Mouse (Mus musculus): ENCODE results near the gene Tubgcp2. TPM values are rescaled to one million over a fixed set of nuclear protein-coding genes. Genes with fewer than 3 reads are reported as not detected.

Gene Tubgcp2
- polyA plus RNA-seq (2012; rRNA removed; ENCODE audit: low replicate concordance) = 4.7 and 8.3 TPM in 2 replicates

GRCm38 (mm10) chr7:140036281-140037170 is at the start of gene Tubgcp2, which contains the start of gene Zfp511:
Gene Tubgcp2 (minus strand): TSS chr7:140036669.
Gene Zfp511 (plus strand): TSS chr7:140036391.

GRCm38 (mm10) chr7:140082242-140082678 is 45.8 kb upstream of the Tubgcp2 start, which contains the start of gene Caly:
Gene Caly (minus strand): TSS chr7:140082548.

GRCm38 (mm10) chr7:140048361-140049114 is 12.1 kb upstream of the Tubgcp2 start, which contains the start of gene Msx3:
Gene Msx3 (minus strand): TSS chr7:140049089.

GRCm38 (mm10) chr7:139992406-139992805 is 44.1 kb downstream of the Tubgcp2 start, which contains the start of gene Adam8:
Gene Adam8 (minus strand): TSS chr7:139992562.

GRCm38 (mm10) chr7:139978278-139978892 is 58.1 kb downstream of the Tubgcp2 start, which contains the start of gene 6430531B16Rik:
Gene 6430531B16Rik (minus strand): TSS chr7:139978755.

Other genes with a start within 250 kb of the Tubgcp2 start
- 0.12 TPM in 1 of 2 replicates, not detected in the other for gene Adgra1, start 202.5 kb downstream of the Tubgcp2 start, polyA plus RNA-seq (2012; rRNA removed; ENCODE audit: low replicate concordance)
- gene Kndc1, start 142.0 kb downstream of the Tubgcp2 start, polyA plus RNA-seq (2012; rRNA removed; ENCODE audit: low replicate concordance) = 0.09 and 0.26 TPM in 2 replicates
- 0.15 and 0.31 TPM in 2 replicates for gene Utf1, start 92.9 kb downstream of the Tubgcp2 start, polyA plus RNA-seq (2012; rRNA removed; ENCODE audit: low replicate concordance)
- not detected in 2 replicates for gene 6430531B16Rik, start 57.9 kb downstream of the Tubgcp2 start, polyA plus RNA-seq (2012; rRNA removed; ENCODE audit: low replicate concordance)
- 2.7 and 3.5 TPM in 2 replicates for gene Adam8, start 44.1 kb downstream of the Tubgcp2 start, polyA plus RNA-seq (2012; rRNA removed; ENCODE audit: low replicate concordance)
- 29.4 and 50.0 TPM in 2 replicates for gene Zfp511, start 278 bp downstream of the Tubgcp2 start, polyA plus RNA-seq (2012; rRNA removed; ENCODE audit: low replicate concordance)
- gene Msx3, start 12.4 kb upstream of the Tubgcp2 start, polyA plus RNA-seq (2012; rRNA removed; ENCODE audit: low replicate concordance) = 0.11 and 0.40 TPM in 2 replicates
- gene Caly, start 45.9 kb upstream of the Tubgcp2 start, polyA plus RNA-seq (2012; rRNA removed; ENCODE audit: low replicate concordance) = 1.7 and 2.3 TPM in 2 replicates
- 4,118 and 5,120 TPM in 2 replicates for gene Prap1, start 56.7 kb upstream of the Tubgcp2 start, polyA plus RNA-seq (2012; rRNA removed; ENCODE audit: low replicate concordance)
- gene Fuom, start 65.8 kb upstream of the Tubgcp2 start, polyA plus RNA-seq (2012; rRNA removed; ENCODE audit: low replicate concordance) = 107 and 181 TPM in 2 replicates
- 9.4 and 15.4 TPM in 2 replicates for gene Paox, start 79.1 kb upstream of the Tubgcp2 start, polyA plus RNA-seq (2012; rRNA removed; ENCODE audit: low replicate concordance)
- 40.4 and 41.0 TPM in 2 replicates for gene Echs1, start 79.8 kb upstream of the Tubgcp2 start, polyA plus RNA-seq (2012; rRNA removed; ENCODE audit: low replicate concordance)
- 10.6 and 12.4 TPM in 2 replicates for gene Mtg1, start 100.9 kb upstream of the Tubgcp2 start, polyA plus RNA-seq (2012; rRNA removed; ENCODE audit: low replicate concordance)
- 0.14 and 0.32 TPM in 2 replicates for gene Sprn, start 118.2 kb upstream of the Tubgcp2 start, polyA plus RNA-seq (2012; rRNA removed; ENCODE audit: low replicate concordance)
- not detected in 2 replicates for gene Olfr522, start 128.1 kb upstream of the Tubgcp2 start, polyA plus RNA-seq (2012; rRNA removed; ENCODE audit: low replicate concordance)
- not detected in 2 replicates for gene Olfr523, start 136.5 kb upstream of the Tubgcp2 start, polyA plus RNA-seq (2012; rRNA removed; ENCODE audit: low replicate concordance)
- 0.17 TPM in 1 of 2 replicates, not detected in the other for gene Olfr524, start 169.3 kb upstream of the Tubgcp2 start, polyA plus RNA-seq (2012; rRNA removed; ENCODE audit: low replicate concordance)
- 0.35 and 0.38 TPM in 2 replicates for gene Cd163l1, start 181.6 kb upstream of the Tubgcp2 start, polyA plus RNA-seq (2012; rRNA removed; ENCODE audit: low replicate concordance)
- 0.14 and 0.21 TPM in 2 replicates for gene 5830411N06Rik, start 210.6 kb upstream of the Tubgcp2 start, polyA plus RNA-seq (2012; rRNA removed; ENCODE audit: low replicate concordance)

All from duodenum, adult 2 months (tissue).